ENCODE assay signal across 8 mouse cellular contexts in genomic region chr6:135011734-135012116, GRCm38 (mm10). TPM values are rescaled to one million over a fixed set of nuclear protein-coding genes. Genes with fewer than 3 reads are reported as not detected.
DNase-seq lines count a peak whose midpoint lies in the region; ATAC-seq lines count a peak whose summit lies in the region.

No protein-coding gene starts in this region.

- no peak overlapping the region for H3K27ac ChIP-seq in kidney, embryonic 14.5 days (ENCODE audit: low read depth, low read length)
- H3K27ac ChIP-seq in hindbrain, embryonic 16.5 days (ENCODE audit: low read depth, low read length): peak overlapping the region; percentile 65
- H3K27ac ChIP-seq in midbrain, embryonic 14.5 days (replicated peaks; ENCODE audit: low read depth, low read length): 0 out of 2 replicates have a peak overlapping the region, but pooled peaks have one; percentile 39

- H3K4me3 ChIP-seq in kidney, embryonic 14.5 days (ENCODE audit: low read length): peak overlapping the region; percentile 81
- peak overlapping the region; percentile 64 for H3K4me3 ChIP-seq in hindbrain, embryonic 16.5 days (ENCODE audit: low read length)
- peak overlapping the region; percentile 73 for H3K4me3 ChIP-seq in midbrain, embryonic 14.5 days (replicated peaks; ENCODE audit: low read depth, low read length)

- DNase-seq in kidney, adult 9 months: no peak
- DNase-seq in midbrain, embryonic 14.5 days: no peak
- no peak for DNase-seq in urinary bladder, adult 18-20 months (ENCODE audit: low spot score in 2 of 2)
- DNase-seq in kidney, adult 18-20 months: no peak
- no peak for DNase-seq in spleen, postnatal 36 days (ENCODE audit: low spot score in 2 of 2)

- H3K27me3 ChIP-seq in kidney, embryonic 14.5 days (ENCODE audit: control insufficient read depth, insufficient read depth, low read length): no peaks in the 10 kb centered on the region
- no peaks in the 10 kb centered on the region for H3K27me3 ChIP-seq in hindbrain, embryonic 16.5 days (replicated peaks; ENCODE audit: control insufficient read depth, insufficient read depth, low read length)
- H3K27me3 ChIP-seq in midbrain, embryonic 14.5 days (ENCODE audit: control insufficient read depth, insufficient read depth, low read length): no peaks in the 10 kb centered on the region

- H3K9ac ChIP-seq in kidney, embryonic 14.5 days (ENCODE audit: low read depth, low read length): peak overlapping the region; percentile 77
- peak overlapping the region; percentile 80 for H3K9ac ChIP-seq in hindbrain, embryonic 16.5 days (ENCODE audit: low read depth, low read length)
- H3K9ac ChIP-seq in midbrain, embryonic 14.5 days (replicated peaks; ENCODE audit: low read length): peak overlapping the region; percentile 72

- peaks cover 7% of the 10 kb centered on the region; the same call in 1 of the 2 replicates for H3K4me1 ChIP-seq in kidney, embryonic 14.5 days (ENCODE audit: control insufficient read depth, insufficient read depth, low read length)
- H3K4me1 ChIP-seq in hindbrain, embryonic 16.5 days (ENCODE audit: control insufficient read depth, insufficient read depth, low read depth, low read length): peaks cover 6% of the 10 kb centered on the region
- peaks cover 6% of the 10 kb centered on the region for H3K4me1 ChIP-seq in midbrain, embryonic 14.5 days (ENCODE audit: control insufficient read depth, insufficient read depth, low read length)

- peak; percentile 63; the same call in 1 of the 2 replicates for ATAC-seq in kidney, embryonic 14.5 days (ENCODE audit: low FRiP score, low TSS enrichment)
- ATAC-seq in common myeloid progenitor, adult 5-6 weeks (replicated peaks; ENCODE audit: low read depth, poor library complexity, severe bottlenecking): peak; percentile 33; the same call in 1 of the 2 replicates
- ATAC-seq in hindbrain, embryonic 16.5 days: peak; percentile 83
- ATAC-seq in midbrain, embryonic 14.5 days (ENCODE audit: low FRiP score, low TSS enrichment): no peak; the same call in 1 of the 2 replicates

- H3K36me3 ChIP-seq in kidney, embryonic 14.5 days (ENCODE audit: control insufficient read depth, insufficient read depth, low read length): peaks cover 34% of the 10 kb centered on the region
- peaks cover 25% of the 10 kb centered on the region for H3K36me3 ChIP-seq in hindbrain, embryonic 16.5 days (ENCODE audit: control insufficient read depth, insufficient read depth, low read length)
- peaks cover 34% of the 10 kb centered on the region for H3K36me3 ChIP-seq in midbrain, embryonic 14.5 days (ENCODE audit: control insufficient read depth, insufficient read depth, low read length)

- 3% methylated on average over 14 of the region's 14 CpGs for WGBS in kidney, embryonic 14.5 days
- WGBS in hindbrain, embryonic 16.5 days: under 1% methylated on average over 14 of the region's 14 CpGs
- WGBS in midbrain, embryonic 14.5 days: 1% methylated on average over 14 of the region's 14 CpGs

- H3K4me2 ChIP-seq in kidney, embryonic 14.5 days (replicated peaks; ENCODE audit: low read depth, low read length): peak overlapping the region; percentile 88
- peak overlapping the region; percentile 73 for H3K4me2 ChIP-seq in hindbrain, embryonic 16.5 days (ENCODE audit: low read length)
- H3K4me2 ChIP-seq in midbrain, embryonic 14.5 days (ENCODE audit: low read length): peak overlapping the region; percentile 68

- no peaks in the 10 kb centered on the region for H3K9me3 ChIP-seq in kidney, embryonic 14.5 days (ENCODE audit: control insufficient read depth, low read length)
- H3K9me3 ChIP-seq in hindbrain, embryonic 16.5 days (ENCODE audit: control insufficient read depth, low read length): no peaks in the 10 kb centered on the region
- H3K9me3 ChIP-seq in midbrain, embryonic 14.5 days (ENCODE audit: control insufficient read depth, low read length): no peaks in the 10 kb centered on the region

RNA-seq across cellular contexts. Expression of gene Ddx47, which starts 0.3 kb away (rescaled TPM):
- polyA plus RNA-seq in kidney, embryonic 14.5 days (2014; fragmentation: Nextera tagmentation; extraction: Ambion mirVana): 106 and 117 TPM in 2 replicates
- 139 and 149 TPM in 2 replicates for total RNA-seq in common myeloid progenitor, adult 5-6 weeks (2017)
- 74.2 and 78.7 TPM in 2 replicates for polyA plus RNA-seq in hindbrain, embryonic 16.5 days (2015; fragmentation: Nextera tagmentation; extraction: Ambion mirVana)
- 69.8 and 77.9 TPM in 2 replicates for polyA plus RNA-seq in midbrain, embryonic 14.5 days (2014; fragmentation: Nextera tagmentation; extraction: Ambion mirVana)

RNA-seq across cellular contexts. Expression of gene Apold1, which starts 30.2 kb away (rescaled TPM):
- 4.4 and 4.6 TPM in 2 replicates for polyA plus RNA-seq in kidney, embryonic 14.5 days (2014; fragmentation: Nextera tagmentation; extraction: Ambion mirVana)
- 0.39 and 0.64 TPM in 2 replicates for total RNA-seq in common myeloid progenitor, adult 5-6 weeks (2017)
- polyA plus RNA-seq in hindbrain, embryonic 16.5 days (2015; fragmentation: Nextera tagmentation; extraction: Ambion mirVana): 4.4 and 5.7 TPM in 2 replicates
- 3.9 and 4.3 TPM in 2 replicates for polyA plus RNA-seq in midbrain, embryonic 14.5 days (2014; fragmentation: Nextera tagmentation; extraction: Ambion mirVana)

RNA-seq across cellular contexts. Expression of gene Gprc5a, which starts 53.7 kb away (rescaled TPM):
- 12.5 and 15.8 TPM in 2 replicates for polyA plus RNA-seq in kidney, embryonic 14.5 days (2014; fragmentation: Nextera tagmentation; extraction: Ambion mirVana)
- total RNA-seq in common myeloid progenitor, adult 5-6 weeks (2017): 0.15 and 0.69 TPM in 2 replicates
- polyA plus RNA-seq in hindbrain, embryonic 16.5 days (2015; fragmentation: Nextera tagmentation; extraction: Ambion mirVana): 0.24 and 0.28 TPM in 2 replicates
- polyA plus RNA-seq in midbrain, embryonic 14.5 days (2014; fragmentation: Nextera tagmentation; extraction: Ambion mirVana): 0.66 TPM in 1 of 2 replicates, not detected in the other
